In the genomic region with DNA sequence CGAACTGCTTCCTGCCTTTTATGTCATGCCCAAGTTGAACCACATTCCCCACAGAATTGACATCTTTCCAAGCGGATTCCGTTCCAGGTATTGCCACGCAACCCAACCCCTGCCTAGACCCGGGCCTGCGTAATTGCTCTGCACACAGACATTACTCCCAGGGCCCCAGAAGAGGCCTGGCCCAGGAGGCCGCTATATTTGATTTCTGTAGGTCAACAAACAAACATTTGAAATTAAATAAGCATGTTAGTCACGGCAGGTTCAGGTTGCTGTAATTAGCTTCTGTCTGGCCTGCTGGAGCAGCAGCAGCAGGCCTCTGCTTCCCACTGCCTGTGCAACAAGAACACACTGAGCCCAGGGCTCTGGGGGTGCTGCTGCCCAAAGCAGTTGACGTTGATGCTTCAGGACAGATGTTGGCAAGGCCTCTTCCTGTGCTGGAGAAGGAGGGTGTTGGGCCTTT, we compare ENCODE assay signal across 14 mouse cellular contexts.
A peak's percentile ranks its signal among the peaks of the same experiment; 100 is the strongest.
DNase-seq lines count a peak whose midpoint lies in the region; ATAC-seq lines count a peak whose summit lies in the region.
"Had no signal": no experiment of that assay in that cellular context is flagged by ENCODE, and none has a peak within 500 bp of the region (broad histone marks: within the 10 kb centered on the region; RNA-seq: fewer than 3 reads in every experiment).

No protein-coding gene starts in this region.

- no peak for ATAC-seq in forebrain, embryonic 14.5 days
- 0 out of 2 replicates have a peak, but pooled peaks have one; percentile 48 for ATAC-seq in limb, embryonic 15.5 days (ENCODE audit: insufficient number of reproducible peaks, low FRiP score, low TSS enrichment, low read depth)
- no peak for ATAC-seq in erythroid progenitor cell, adult 5-6 weeks (replicated peaks; ENCODE audit: low FRiP score, poor library complexity, severe bottlenecking)
- ATAC-seq: forebrain, postnatal 0 days; intestine, embryonic 16.5 days had no signal

- DNase-seq in forebrain, embryonic 10.5 days (ENCODE audit: extremely low spot score, low spot score), result no peak
- DNase-seq in forebrain, embryonic 14.5 days (ENCODE audit: low spot score), result no peak
- peak; percentile 63 for DNase-seq in Muller cell, postnatal 12 days (ENCODE audit: inconsistent ontology term)
- peak; percentile 51 for DNase-seq in gastrocnemius, adult 18-20 months (ENCODE audit: low spot score)
- DNase-seq in right cerebral cortex, postnatal 25 days, result no peak
- DNase-seq in layer of hippocampus, adult 9-10 months (ENCODE audit: low spot score), result no peak
- DNase-seq: forebrain, postnatal 0 days; kidney, postnatal 36 days; spleen, adult 18-20 months had no signal

- peaks cover 21% of the 10 kb centered on the region for H3K4me1 ChIP-seq in forebrain, embryonic 10.5 days
- H3K4me1 ChIP-seq in forebrain, embryonic 14.5 days (ENCODE audit: control insufficient read depth, insufficient read depth, low read length), result no peaks in the 10 kb centered on the region
- peaks cover 7% of the 10 kb centered on the region; the same call in 1 of the 2 replicates for H3K4me1 ChIP-seq in limb, embryonic 15.5 days

- H3K4me3 ChIP-seq in forebrain, embryonic 10.5 days, result no peak overlapping the region
- H3K4me3 ChIP-seq in forebrain, embryonic 14.5 days (ENCODE audit: low read depth, low read length), result no peak overlapping the region
- H3K4me3 ChIP-seq in limb, embryonic 15.5 days, result no peak overlapping the region
- H3K4me3 ChIP-seq: left cerebral cortex, adult 2 months had no signal

- 67% methylated on average over 9 of the region's 9 CpGs for WGBS in forebrain, embryonic 10.5 days
- WGBS in forebrain, embryonic 14.5 days, result 77% methylated on average over 9 of the region's 9 CpGs
- 41% methylated on average over 9 of the region's 9 CpGs for WGBS in limb, embryonic 15.5 days

- H3K36me3 ChIP-seq in forebrain, embryonic 10.5 days (replicated peaks), result no peaks in the 10 kb centered on the region
- H3K36me3 ChIP-seq in forebrain, embryonic 14.5 days (ENCODE audit: control insufficient read depth, insufficient read depth, low read length), result no peaks in the 10 kb centered on the region
- no peaks in the 10 kb centered on the region for H3K36me3 ChIP-seq in limb, embryonic 15.5 days

- no peak overlapping the region for H3K4me2 ChIP-seq in forebrain, embryonic 14.5 days (ENCODE audit: low read length)
- H3K4me2 ChIP-seq in limb, embryonic 15.5 days, result no peak overlapping the region

- H3K27ac ChIP-seq in forebrain, embryonic 10.5 days, result peak overlapping the region; percentile 33; the same call in 1 of the 2 replicates
- H3K27ac ChIP-seq in forebrain, embryonic 14.5 days (ENCODE audit: low read depth, low read length), result no peak overlapping the region
- no peak overlapping the region for H3K27ac ChIP-seq in limb, embryonic 15.5 days
- H3K27ac ChIP-seq: left cerebral cortex, adult 2 months; macrophage had no signal

- no peaks in the 10 kb centered on the region for H3K9me3 ChIP-seq in forebrain, embryonic 10.5 days
- H3K9me3 ChIP-seq in forebrain, embryonic 14.5 days (replicated peaks; ENCODE audit: control insufficient read depth, low read length), result no peaks in the 10 kb centered on the region
- H3K9me3 ChIP-seq in limb, embryonic 15.5 days, result no peaks in the 10 kb centered on the region

- no peaks in the 10 kb centered on the region for H3K27me3 ChIP-seq in forebrain, embryonic 10.5 days (ENCODE audit: poor library complexity, severe bottlenecking)
- no peaks in the 10 kb centered on the region for H3K27me3 ChIP-seq in forebrain, embryonic 14.5 days (replicated peaks; ENCODE audit: control insufficient read depth, insufficient read depth, low read length)
- H3K27me3 ChIP-seq in limb, embryonic 15.5 days, result no peaks in the 10 kb centered on the region

- no peak overlapping the region for H3K9ac ChIP-seq in forebrain, embryonic 14.5 days (ENCODE audit: low read length)
- no peak overlapping the region for H3K9ac ChIP-seq in limb, embryonic 15.5 days
- H3K9ac ChIP-seq: forebrain, postnatal 0 days had no signal

Comparison
In these comparisons a context has a peak if more than half of its experiments do, and no peak if none do; other contexts are left out.
1. DNase-seq: peak in Muller cell, postnatal 12 days (single experiment) and gastrocnemius, adult 18-20 months (single experiment); none in forebrain, embryonic 10.5 days (single experiment), forebrain, embryonic 14.5 days (single experiment), right cerebral cortex, postnatal 25 days (single experiment) and layer of hippocampus, adult 9-10 months (single experiment).